Mouse (Mus musculus): ENCODE measurements around the gene Tle4.

GRCm38 (mm10) chr19:14576311-14576710 is 21.5 kb downstream of the Tle4 start:
- no peak for TF ChIP-seq POLR2A (IDR thresholded peaks at IDR 0.05; ENCODE audit: low read depth, low read length)
- no peak for TF ChIP-seq CTCF (conservative IDR thresholded peaks at IDR 0.05; ENCODE audit: insufficient read depth, insufficient read length, low read depth, low read length)

Measured in kidney, adult 2 months (tissue).